Mouse (Mus musculus) heart, adult 2 months (tissue): ENCODE measurements at regions not wholly inside any gene's neighbourhood (a gene's known extent, or its start where the extent isn't known, plus 50 kb on each side); places are given as distances from the start of the nearest gene placed in this dataset.

ENCODE experiments used
- CTCF ChIP-seq: fragments of 200-600 bp; IDR thresholded peaks from 2 replicates; pipeline ENCODE4 v1.8.1; 2022; ENCODE audit warnings: antibody characterized with exemption, mild to moderate bottlenecking, moderate library complexity
- EP300 ChIP-seq: fragments of 200-500 bp; IDR thresholded peaks from 2 replicates; pipeline ENCODE4 v1.6.1; 2011; ENCODE audit warnings: low read depth, low read length, control low read depth; ENCODE audit not compliant: insufficient read depth
- POLR2A ChIP-seq: fragments of 200-500 bp; IDR thresholded peaks from 2 replicates; pipeline ENCODE4 v1.6.1; 2011; ENCODE audit warnings: mild to moderate bottlenecking, low read depth, low read length, control low read depth; ENCODE audit not compliant: insufficient read depth

- TF ChIP-seq CTCF (no peak), POLR2A (no peak), EP300 (no peak)
Measured at GRCm38 (mm10) chrX:166709306-166709705, 123.8 kb upstream of the Egfl6 start.
